9 mouse cellular contexts compared by ENCODE assay signal in genomic region chr15:77304960-77305359, GRCm38 (mm10). TPM values are rescaled to one million over a fixed set of nuclear protein-coding genes. Genes with fewer than 3 reads are reported as not detected.
DNase-seq lines count a peak whose midpoint lies in the region; ATAC-seq and TF ChIP-seq lines count a peak whose summit lies in the region.
"Had no signal": no experiment of that assay in that cellular context is flagged by ENCODE, and none has a peak within 500 bp of the region (broad histone marks: within the 10 kb centered on the region; RNA-seq: fewer than 3 reads in every experiment).

No protein-coding gene starts in this region.

- DNase-seq in kidney, postnatal 36 days = no peak
- DNase-seq in urinary bladder, postnatal 25 days (ENCODE audit: low spot score) = no peak
- DNase-seq in layer of hippocampus, postnatal 25 days (ENCODE audit: extremely low spot score in 1 of 2, low spot score in 1 of 2) = no peak
- DNase-seq: spleen, adult 18-20 months had no signal

- H3K79me2 ChIP-seq in myocyte (ENCODE audit: control insufficient read depth, insufficient read depth) = peaks cover 60% of the 10 kb centered on the region

- H3K27ac ChIP-seq in kidney, embryonic 16.5 days (ENCODE audit: low read length) = no peak overlapping the region; the same call in 1 of the 2 replicates
- peak overlapping the region; percentile 98 for H3K27ac ChIP-seq in embryonic facial prominence, embryonic 13.5 days
- no peak overlapping the region for H3K27ac ChIP-seq in intestine, embryonic 15.5 days

- no peaks in the 10 kb centered on the region for H3K27me3 ChIP-seq in kidney, embryonic 16.5 days (ENCODE audit: insufficient read depth, low read length)
- no peaks in the 10 kb centered on the region for H3K27me3 ChIP-seq in embryonic facial prominence, embryonic 13.5 days
- no peaks in the 10 kb centered on the region for H3K27me3 ChIP-seq in intestine, embryonic 15.5 days (replicated peaks)
- H3K27me3 ChIP-seq in myocyte (ENCODE audit: control insufficient read depth, insufficient read depth, insufficient read length) = no peaks in the 10 kb centered on the region

- peak overlapping the region; percentile 84 for H3K4me2 ChIP-seq in kidney, embryonic 16.5 days (replicated peaks; ENCODE audit: low read depth, low read length)
- H3K4me2 ChIP-seq in embryonic facial prominence, embryonic 13.5 days = peak overlapping the region; percentile 67
- peak overlapping the region; percentile 69 for H3K4me2 ChIP-seq in intestine, embryonic 15.5 days (replicated peaks)
- peak overlapping the region; percentile 87 for H3K4me2 ChIP-seq in myocyte (ENCODE audit: low read depth)

- 0 out of 2 replicates have a peak, but pooled peaks cover 3% of the 10 kb centered on the region for H3K36me3 ChIP-seq in kidney, embryonic 16.5 days (ENCODE audit: insufficient read depth, low read length)
- no peaks in the 10 kb centered on the region for H3K36me3 ChIP-seq in embryonic facial prominence, embryonic 13.5 days
- no peaks in the 10 kb centered on the region for H3K36me3 ChIP-seq in intestine, embryonic 15.5 days
- H3K36me3 ChIP-seq in myocyte (ENCODE audit: control insufficient read depth, insufficient read depth) = peaks cover 4% of the 10 kb centered on the region

- peak overlapping the region; percentile 86 for H3K4me3 ChIP-seq in kidney, embryonic 16.5 days (ENCODE audit: low read length)
- H3K4me3 ChIP-seq in embryonic facial prominence, embryonic 13.5 days = peak overlapping the region; percentile 80
- peak overlapping the region; percentile 95 for H3K4me3 ChIP-seq in intestine, embryonic 15.5 days (replicated peaks)
- H3K4me3 ChIP-seq in myocyte = peak overlapping the region; percentile 64

- 14% methylated on average over 3 of the region's 3 CpGs for WGBS in kidney, embryonic 16.5 days
- 7% methylated on average over 3 of the region's 3 CpGs for WGBS in embryonic facial prominence, embryonic 13.5 days
- WGBS in intestine, embryonic 15.5 days = 7% methylated on average over 3 of the region's 3 CpGs

- H3K4me1 ChIP-seq in kidney, embryonic 16.5 days (ENCODE audit: insufficient read depth, low read length) = peaks cover 22% of the 10 kb centered on the region
- H3K4me1 ChIP-seq in embryonic facial prominence, embryonic 13.5 days = peaks cover 60% of the 10 kb centered on the region
- peaks cover 8% of the 10 kb centered on the region for H3K4me1 ChIP-seq in intestine, embryonic 15.5 days (replicated peaks)

- TF ChIP-seq POLR2A in myocyte (IDR thresholded peaks at IDR 0.05; ENCODE audit: insufficient read length, low read depth) = no peak

- H3K9ac ChIP-seq in kidney, embryonic 16.5 days (replicated peaks; ENCODE audit: low read length) = peak overlapping the region; percentile 98
- H3K9ac ChIP-seq in embryonic facial prominence, embryonic 13.5 days = peak overlapping the region; percentile 95
- H3K9ac ChIP-seq in intestine, embryonic 15.5 days = peak overlapping the region; percentile 95

- H3ac ChIP-seq in myocyte (ENCODE audit: control insufficient read depth, insufficient read length) = no peak overlapping the region

- ATAC-seq in kidney, embryonic 16.5 days (ENCODE audit: low FRiP score, low TSS enrichment) = no peak
- no peak for ATAC-seq in embryonic facial prominence, embryonic 13.5 days (ENCODE audit: insufficient number of reproducible peaks, insufficient read depth, low FRiP score, low TSS enrichment, low read depth)
- no peak for ATAC-seq in intestine, embryonic 15.5 days
- no peak for ATAC-seq in cerebellum, adult (ENCODE audit: insufficient number of reproducible peaks, low FRiP score, low TSS enrichment)

- H3K9me3 ChIP-seq in kidney, embryonic 16.5 days (ENCODE audit: low read length) = no peaks in the 10 kb centered on the region
- H3K9me3 ChIP-seq in embryonic facial prominence, embryonic 13.5 days = no peaks in the 10 kb centered on the region
- H3K9me3 ChIP-seq in intestine, embryonic 15.5 days = no peaks in the 10 kb centered on the region

TF ChIP-seq in myocyte, 11 proteins besides CTCF, POLR2A, EP300 and RAD21:
- TF ChIP-seq SRF (IDR thresholded peaks at IDR 0.05; ENCODE audit: control insufficient read depth, insufficient read length, low read depth) (no peak), TCF12 (IDR thresholded peaks at IDR 0.05; ENCODE audit: insufficient read depth, poor library complexity, severe bottlenecking) (no peak), MAX (IDR thresholded peaks at IDR 0.05; ENCODE audit: low read depth) (no peak), USF1 (IDR thresholded peaks at IDR 0.05; ENCODE audit: low read depth) (no peak), REST (IDR thresholded peaks at IDR 0.05; ENCODE audit: insufficient read depth, insufficient read length) (no peak), POLR2AphosphoS2 (IDR thresholded peaks at IDR 0.05; ENCODE audit: insufficient read length, low read depth) (no peak), MYOD1 (IDR thresholded peaks at IDR 0.05; ENCODE audit: control insufficient read depth in 1 of 3, insufficient read length in 2 of 3, low read depth in 2 of 3) (no peak), CEBPB (IDR thresholded peaks at IDR 0.05; ENCODE audit: insufficient read depth, poor library complexity, severe bottlenecking) (no peak), E2F4 (IDR thresholded peaks at IDR 0.05; ENCODE audit: insufficient read depth) (no peak), MYOG (IDR thresholded peaks at IDR 0.05; ENCODE audit: control insufficient read depth in 1 of 3, insufficient read depth in 1 of 3, insufficient read length in 2 of 3, low read depth in 2 of 3) (no peak), TCF3 (IDR thresholded peaks at IDR 0.05; ENCODE audit: insufficient read length, low read depth) (no peak)

RNA-seq across cellular contexts. Expression of gene Rbfox2, which starts 1.8 kb away (rescaled TPM):
- polyA plus RNA-seq in kidney, embryonic 16.5 days (2015; fragmentation: Nextera tagmentation; extraction: Ambion mirVana) = 49.1 and 50.2 TPM in 2 replicates
- polyA plus RNA-seq in embryonic facial prominence, embryonic 13.5 days (2015; fragmentation: Nextera tagmentation; extraction: Ambion mirVana) = 57.8 and 66.7 TPM in 2 replicates
- 42.6 and 44.8 TPM in 2 replicates for polyA plus RNA-seq in intestine, embryonic 15.5 days (2015; fragmentation: Nextera tagmentation; extraction: Ambion mirVana)
- 136 TPM for polyA plus RNA-seq in myocyte (2012; fragmentation: generic; extraction: Trizol)
- total RNA-seq in layer of hippocampus, postnatal 25 days (2021) = 100 to 1,000 TPM; 220 to 233 TPM
